Mouse (Mus musculus): ENCODE data around the gene Clint1. TPM values are rescaled to one million over a fixed set of nuclear protein-coding genes. Genes with fewer than 3 reads are reported as not detected.
"Not testable (repeated sequence)": the region's sequence is repeated elsewhere in the genome, so short reads cannot be mapped to it uniquely, and the experiment has no call there.

Clint1 gene
- polyA plus RNA-seq, 1 experiment, result 2.0 TPM

DNA sequence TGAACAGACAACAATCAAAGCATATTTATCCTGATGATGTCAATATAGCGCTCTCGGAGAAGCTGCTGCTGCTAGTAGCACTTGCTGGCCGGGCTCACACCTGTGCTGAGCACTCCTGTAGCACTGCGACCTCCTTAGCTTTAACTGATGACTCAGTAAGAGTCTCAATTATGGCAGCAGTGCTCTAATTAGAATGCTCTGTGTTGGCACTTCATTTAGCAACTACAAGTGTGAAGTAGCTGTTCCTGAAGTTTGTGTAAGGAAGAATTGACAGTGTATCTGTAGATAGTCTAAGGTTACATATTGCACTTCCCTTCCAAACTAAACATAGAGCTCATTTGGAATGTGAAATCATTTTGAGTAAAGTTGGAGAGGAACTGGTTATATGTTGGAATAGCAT, 14.7 kb downstream of the Clint1 start:
- peaks cover 72% of the 10 kb centered on the region for H3K36me3 ChIP-seq (ENCODE audit: control insufficient read depth)
- no peaks in the 10 kb centered on the region for H3K27me3 ChIP-seq (ENCODE audit: control insufficient read depth)
- TF ChIP-seq TAL1 (IDR thresholded peaks at IDR 0.05; ENCODE audit: low read length) (no peak), GATA1 (IDR thresholded peaks at IDR 0.05; ENCODE audit: low read length) (no peak)
- no peaks in the 10 kb centered on the region for H3K9me3 ChIP-seq (ENCODE audit: control insufficient read depth, low read length)
- no peak overlapping the region for H3K4me3 ChIP-seq (replicated peaks)
- peaks cover 50% of the 10 kb centered on the region for H3K4me1 ChIP-seq (ENCODE audit: control insufficient read depth)

DNA sequence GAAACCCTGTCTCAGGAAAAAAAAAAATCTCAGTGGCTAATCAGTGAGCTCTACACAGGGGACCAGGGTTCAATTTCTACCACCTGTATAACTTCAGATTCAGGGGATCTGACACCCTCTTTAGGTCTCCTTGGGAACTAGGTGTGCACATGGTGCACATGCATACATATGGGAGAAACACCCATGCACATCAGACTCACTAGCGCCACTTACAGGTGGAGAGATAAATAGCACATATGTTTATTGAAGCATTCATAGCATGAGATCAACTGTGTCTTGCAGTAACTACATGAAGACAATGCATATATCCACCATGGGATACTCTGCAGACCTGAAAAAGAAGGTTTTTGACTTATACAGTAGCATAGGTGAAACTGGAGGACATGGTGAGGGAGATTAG, 21.8 kb downstream of the Clint1 start:
- Histone ChIP-seq H3K9me3 (ENCODE audit: control insufficient read depth, low read length) (no peaks in the 10 kb centered on the region), H3K4me3 (replicated peaks) (no peak overlapping the region), H3K36me3 (ENCODE audit: control insufficient read depth) (peaks cover 73% of the 10 kb centered on the region), H3K27me3 (ENCODE audit: control insufficient read depth) (no peaks in the 10 kb centered on the region), H3K4me1 (ENCODE audit: control insufficient read depth) (peaks cover 40% of the 10 kb centered on the region)
- TF ChIP-seq GATA1 (IDR thresholded peaks at IDR 0.05; ENCODE audit: low read length) (no peak), TAL1 (IDR thresholded peaks at IDR 0.05; ENCODE audit: low read length) (no peak)

DNA sequence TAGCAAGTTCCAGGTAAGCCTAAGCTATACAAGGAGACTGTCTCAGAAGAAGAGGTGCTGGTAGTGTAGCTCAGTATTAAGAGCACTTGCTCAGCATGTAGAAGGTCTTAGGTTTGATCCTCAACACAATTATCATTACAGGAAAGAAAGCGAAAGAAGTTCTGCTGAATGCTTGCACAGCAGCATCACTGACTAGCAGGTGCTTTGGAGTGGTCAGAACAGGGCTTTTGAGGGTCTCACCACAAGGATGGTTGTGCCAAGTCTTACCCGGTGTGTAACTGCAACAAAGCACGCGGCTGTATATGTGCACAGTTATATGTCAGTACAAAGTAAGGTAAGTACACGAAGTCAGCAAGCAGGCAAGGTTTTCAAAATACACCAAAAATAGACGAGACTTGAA, 22.4 kb downstream of the Clint1 start:
- Histone ChIP-seq H3K27me3 (ENCODE audit: control insufficient read depth) (no peaks in the 10 kb centered on the region), H3K4me1 (ENCODE audit: control insufficient read depth) (peaks cover 35% of the 10 kb centered on the region), H3K36me3 (ENCODE audit: control insufficient read depth) (peaks cover 72% of the 10 kb centered on the region), H3K4me3 (replicated peaks) (no peak overlapping the region), H3K9me3 (ENCODE audit: control insufficient read depth, low read length) (no peaks in the 10 kb centered on the region)
- TF ChIP-seq GATA1 (IDR thresholded peaks at IDR 0.05; ENCODE audit: low read length), result no peak
- TF ChIP-seq TAL1 (IDR thresholded peaks at IDR 0.05; ENCODE audit: low read length), result no peak

DNA sequence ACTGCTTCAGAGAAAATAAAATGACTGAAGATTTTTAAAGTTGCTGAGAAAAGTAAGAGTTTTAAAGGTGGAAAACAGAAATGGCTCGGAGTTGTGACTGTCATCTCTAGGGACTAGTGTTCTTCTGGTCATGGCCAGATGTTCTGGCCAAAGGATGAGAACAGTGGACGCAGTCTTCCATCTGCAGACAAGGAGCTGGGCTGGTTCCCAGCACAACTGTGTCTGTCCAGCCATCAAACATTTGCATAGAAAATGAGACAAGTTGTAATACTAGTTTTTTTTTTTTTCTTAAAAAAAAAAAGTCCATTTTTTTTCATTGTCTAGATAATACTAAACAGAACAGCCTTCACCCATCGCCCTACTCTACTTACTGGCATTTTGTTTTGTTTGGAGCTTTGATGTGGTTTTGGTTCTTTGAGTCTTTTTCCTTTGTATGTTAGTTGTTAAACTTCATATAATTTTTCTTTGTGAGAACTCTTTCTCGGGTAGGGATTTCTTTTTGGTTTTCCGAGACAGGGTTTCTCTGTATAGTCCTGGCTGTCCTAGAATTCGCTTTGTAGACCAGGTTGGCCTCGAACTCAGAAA, 23.6 kb downstream of the Clint1 start:
- Histone ChIP-seq H3K36me3 (ENCODE audit: control insufficient read depth) (peaks cover 71% of the 10 kb centered on the region), H3K9me3 (ENCODE audit: control insufficient read depth, low read length) (no peaks in the 10 kb centered on the region), H3K4me1 (ENCODE audit: control insufficient read depth) (peaks cover 31% of the 10 kb centered on the region), H3K4me3 (replicated peaks) (no peak overlapping the region), H3K27me3 (ENCODE audit: control insufficient read depth) (no peaks in the 10 kb centered on the region)
- TF ChIP-seq TAL1 (IDR thresholded peaks at IDR 0.05; ENCODE audit: low read length), result no peak
- TF ChIP-seq GATA1 (IDR thresholded peaks at IDR 0.05; ENCODE audit: low read length), result no peak

DNA sequence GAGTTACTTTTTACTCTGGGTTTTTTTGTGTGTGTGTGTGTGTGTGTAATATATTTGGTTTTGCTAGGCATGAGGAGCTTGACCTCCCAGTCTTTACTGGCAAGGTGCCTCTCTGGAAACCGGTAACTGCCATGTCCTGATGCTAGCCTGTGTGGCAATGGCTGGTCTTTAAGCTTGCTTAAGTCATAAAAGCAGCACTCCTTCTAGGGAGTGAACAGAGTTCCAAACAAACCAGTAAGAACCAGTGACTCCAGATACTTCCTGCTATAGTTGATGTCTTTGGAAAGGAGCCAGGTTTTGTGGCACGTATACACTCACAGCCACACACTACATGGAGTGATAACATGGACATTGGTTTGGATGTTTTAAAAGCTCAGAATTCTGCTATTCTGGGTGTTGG, 24.2 kb downstream of the Clint1 start:
- H3K9me3 ChIP-seq (ENCODE audit: control insufficient read depth, low read length), result no peaks in the 10 kb centered on the region

DNA sequence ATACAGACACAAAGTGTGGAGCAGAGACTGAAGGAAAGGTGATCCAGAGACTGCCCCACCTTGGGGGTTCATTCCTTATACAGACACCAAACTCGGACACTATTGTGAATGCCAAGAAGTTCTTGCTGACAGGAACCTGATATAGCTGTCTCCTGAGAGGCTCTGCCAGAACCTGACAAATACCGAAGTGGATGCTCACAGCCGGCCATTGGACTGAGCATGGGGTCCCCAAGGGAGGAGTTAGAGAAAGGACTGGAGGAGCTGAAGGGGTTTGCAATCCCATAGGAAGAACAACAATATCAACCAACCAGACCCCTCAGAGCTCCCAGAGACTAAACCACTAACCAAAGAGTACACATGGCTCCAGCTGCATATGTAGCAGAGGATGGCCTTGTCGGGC, 27.5 kb downstream of the Clint1 start:
- not testable (repeated sequence) for H3K9me3 ChIP-seq (ENCODE audit: control insufficient read depth, low read length); H3K27me3 ChIP-seq (ENCODE audit: control insufficient read depth); H3K4me3 ChIP-seq (replicated peaks)
- Histone ChIP-seq H3K36me3 (ENCODE audit: control insufficient read depth) (peaks cover 70% of the 10 kb centered on the region), H3K4me1 (ENCODE audit: control insufficient read depth) (peaks cover 22% of the 10 kb centered on the region)

More for the DNA sequence above, 24.2 kb downstream of the Clint1 start:
- Histone ChIP-seq H3K4me3 (replicated peaks) (no peak overlapping the region), H3K36me3 (ENCODE audit: control insufficient read depth) (peaks cover 73% of the 10 kb centered on the region), H3K4me1 (ENCODE audit: control insufficient read depth) (peaks cover 33% of the 10 kb centered on the region), H3K27me3 (ENCODE audit: control insufficient read depth) (no peaks in the 10 kb centered on the region)
- TF ChIP-seq GATA1 (IDR thresholded peaks at IDR 0.05; ENCODE audit: low read length), result no peak
- no peak for TF ChIP-seq TAL1 (IDR thresholded peaks at IDR 0.05; ENCODE audit: low read length)

DNA sequence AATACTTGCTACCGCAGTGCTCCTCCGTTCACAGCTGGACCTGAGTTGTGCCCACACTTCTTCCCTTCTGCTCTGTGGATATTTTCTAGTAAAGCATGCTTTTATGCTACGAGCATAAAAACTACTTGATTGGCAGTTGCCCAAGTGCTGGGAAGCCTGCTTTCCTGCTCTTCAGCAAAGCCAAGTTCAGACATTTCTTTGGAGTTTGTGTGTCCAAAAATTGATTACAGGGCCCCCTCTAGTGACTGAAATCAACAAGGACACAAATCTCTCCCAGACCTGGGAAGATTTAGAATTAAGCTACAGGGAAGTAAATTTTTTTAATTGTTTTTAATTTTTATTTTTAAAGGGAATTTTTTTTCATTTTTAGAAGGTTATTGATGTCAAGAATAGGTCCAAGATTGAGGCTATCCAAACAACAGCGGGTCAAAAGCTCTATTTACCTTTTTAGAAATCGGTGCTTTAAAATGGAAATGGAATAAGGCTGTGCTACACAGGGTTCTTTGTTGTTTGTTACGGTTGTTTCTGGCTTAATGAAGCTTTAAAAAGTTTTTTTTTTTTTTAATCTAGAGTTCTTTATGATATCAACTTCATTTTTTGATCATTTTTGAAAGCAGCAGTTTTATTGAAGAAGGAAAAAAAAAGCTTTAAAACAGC, 29.3 kb downstream of the Clint1 start:
- Histone ChIP-seq H3K36me3 (ENCODE audit: control insufficient read depth) (peaks cover 77% of the 10 kb centered on the region), H3K4me3 (replicated peaks) (no peak overlapping the region), H3K9me3 (ENCODE audit: control insufficient read depth, low read length) (no peaks in the 10 kb centered on the region), H3K27me3 (ENCODE audit: control insufficient read depth) (no peaks in the 10 kb centered on the region), H3K4me1 (ENCODE audit: control insufficient read depth) (peaks cover 22% of the 10 kb centered on the region)
- TF ChIP-seq GATA1 (IDR thresholded peaks at IDR 0.05; ENCODE audit: low read length) (no peak), TAL1 (IDR thresholded peaks at IDR 0.05; ENCODE audit: low read length) (no peak)

DNA sequence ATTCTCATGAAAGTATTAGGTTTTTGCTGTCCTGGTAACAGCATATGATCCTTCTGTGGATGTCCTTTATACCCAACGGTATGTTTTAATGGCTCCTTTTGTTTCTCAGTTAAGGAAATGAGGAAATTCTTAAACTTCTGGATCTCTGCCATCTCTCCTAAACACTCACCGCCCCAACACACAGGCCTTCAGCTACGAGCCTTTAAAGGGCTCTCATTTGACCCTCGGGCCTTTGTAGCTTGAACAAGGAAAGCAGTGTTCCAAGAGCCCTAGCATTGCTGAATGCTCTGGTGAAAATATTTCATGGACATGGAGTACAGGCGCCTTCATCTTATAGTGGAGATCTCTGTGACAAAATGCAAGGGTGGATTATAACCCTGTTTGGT, 29.8 kb downstream of the Clint1 start:
- Histone ChIP-seq H3K4me3 (replicated peaks) (no peak overlapping the region), H3K27me3 (ENCODE audit: control insufficient read depth) (no peaks in the 10 kb centered on the region), H3K36me3 (ENCODE audit: control insufficient read depth) (peaks cover 78% of the 10 kb centered on the region), H3K4me1 (ENCODE audit: control insufficient read depth) (peaks cover 22% of the 10 kb centered on the region), H3K9me3 (ENCODE audit: control insufficient read depth, low read length) (no peaks in the 10 kb centered on the region)
- no peak for TF ChIP-seq TAL1 (IDR thresholded peaks at IDR 0.05; ENCODE audit: low read length)
- no peak for TF ChIP-seq GATA1 (IDR thresholded peaks at IDR 0.05; ENCODE audit: low read length)

DNA sequence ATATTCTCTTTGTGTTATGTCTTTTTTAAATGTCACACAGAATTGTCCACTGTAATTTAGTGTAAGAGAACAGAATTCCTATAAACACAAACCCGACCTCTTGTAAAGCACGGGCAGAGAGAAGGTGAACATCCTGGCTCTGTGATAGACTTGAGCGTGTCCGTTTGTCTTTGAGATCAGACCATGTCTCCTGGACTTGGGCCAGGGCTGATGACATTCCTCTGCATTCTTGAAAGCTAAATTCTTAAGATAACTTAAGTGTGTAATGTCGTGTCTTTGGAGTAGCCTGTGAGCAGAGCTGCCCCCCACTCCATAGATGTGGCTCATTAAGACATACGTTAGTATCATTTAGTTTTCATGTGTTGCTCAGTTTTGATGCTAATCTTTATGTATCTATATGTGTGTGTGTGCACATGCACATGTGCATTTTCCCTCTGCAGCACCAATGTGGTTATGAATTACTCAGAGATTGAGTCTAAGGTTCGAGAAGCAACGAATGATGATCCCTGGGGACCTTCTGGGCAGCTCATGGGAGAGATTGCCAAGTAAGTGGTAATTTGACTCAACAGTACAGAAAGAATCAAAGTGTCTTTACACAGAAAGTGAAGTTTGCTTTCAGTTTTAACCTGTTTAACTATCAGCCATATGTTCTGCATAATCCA, 31.6 kb downstream of the Clint1 start:
- H3K4me1 ChIP-seq (ENCODE audit: control insufficient read depth), result peaks cover 16% of the 10 kb centered on the region
- H3K36me3 ChIP-seq (ENCODE audit: control insufficient read depth), result peaks cover 83% of the 10 kb centered on the region

More for the DNA sequence above, 31.6 kb downstream of the Clint1 start:
- Histone ChIP-seq H3K4me3 (replicated peaks) (no peak overlapping the region), H3K27me3 (ENCODE audit: control insufficient read depth) (no peaks in the 10 kb centered on the region), H3K9me3 (ENCODE audit: control insufficient read depth, low read length) (no peaks in the 10 kb centered on the region)
- no peak for TF ChIP-seq GATA1 (IDR thresholded peaks at IDR 0.05; ENCODE audit: low read length)
- TF ChIP-seq TAL1 (IDR thresholded peaks at IDR 0.05; ENCODE audit: low read length), result no peak

Data from erythroblast, embryonic 14.5 days (primary cell).